17 mouse cellular contexts compared by ENCODE assay signal in genomic region chr14:113469072-113469471, GRCm38 (mm10).
A peak's percentile ranks its signal among the peaks of the same experiment; 100 is the strongest.
DNase-seq lines count a peak whose midpoint lies in the region; ATAC-seq and TF ChIP-seq lines count a peak whose summit lies in the region.
"Had no signal": no experiment of that assay in that cellular context is flagged by ENCODE, and none has a peak within 500 bp of the region (broad histone marks: within the 10 kb centered on the region; RNA-seq: fewer than 3 reads in every experiment).

No protein-coding gene starts in this region.

- H3K9ac ChIP-seq in midbrain, embryonic 12.5 days (replicated peaks), result no peak overlapping the region
- no peak overlapping the region for H3K9ac ChIP-seq in midbrain, embryonic 15.5 days
- no peak overlapping the region for H3K9ac ChIP-seq in forebrain, embryonic 12.5 days
- H3K9ac ChIP-seq: heart, embryonic 12.5 days; liver, embryonic 15.5 days; stomach, embryonic 15.5 days had no signal

- peak; percentile 4 for DNase-seq in embryo, embryonic 11 days
- no peak for DNase-seq in embryo, embryonic 10 days (ENCODE audit: low spot score)
- DNase-seq in layer of hippocampus, adult 9-10 months (ENCODE audit: low spot score), result peak; percentile 12
- no peak for DNase-seq in kidney, adult 2 months
- DNase-seq in lung, postnatal 14 days, result no peak
- DNase-seq: B cell, adult 2 months had no signal

- no peaks in the 10 kb centered on the region for H3K4me1 ChIP-seq in midbrain, embryonic 12.5 days
- no peaks in the 10 kb centered on the region for H3K4me1 ChIP-seq in midbrain, embryonic 15.5 days
- H3K4me1 ChIP-seq in forebrain, embryonic 12.5 days, result no peaks in the 10 kb centered on the region
- no peaks in the 10 kb centered on the region for H3K4me1 ChIP-seq in kidney, adult 2 months (ENCODE audit: control insufficient read depth, insufficient read depth, low read length)
- H3K4me1 ChIP-seq: embryonic facial prominence, embryonic 10.5 days; heart, embryonic 12.5 days; limb, embryonic 10.5 days; liver, embryonic 15.5 days; stomach, embryonic 15.5 days had no signal

- TF ChIP-seq CTCF in kidney, adult 2 months (conservative IDR thresholded peaks at IDR 0.05; ENCODE audit: insufficient read depth, insufficient read length, low read depth, low read length), result no peak

- no peak overlapping the region for H3K4me2 ChIP-seq in midbrain, embryonic 12.5 days (replicated peaks)
- no peak overlapping the region for H3K4me2 ChIP-seq in midbrain, embryonic 15.5 days
- H3K4me2 ChIP-seq in forebrain, embryonic 12.5 days, result no peak overlapping the region
- H3K4me2 ChIP-seq: heart, embryonic 12.5 days; liver, embryonic 15.5 days; stomach, embryonic 15.5 days had no signal

- no peaks in the 10 kb centered on the region for H3K9me3 ChIP-seq in midbrain, embryonic 12.5 days
- H3K9me3 ChIP-seq in midbrain, embryonic 15.5 days, result no peaks in the 10 kb centered on the region
- H3K9me3 ChIP-seq in forebrain, embryonic 12.5 days, result no peaks in the 10 kb centered on the region
- H3K9me3 ChIP-seq: embryonic facial prominence, embryonic 10.5 days; G1E; heart, embryonic 12.5 days; limb, embryonic 10.5 days; liver, embryonic 15.5 days; stomach, embryonic 15.5 days had no signal

- no peak for TF ChIP-seq POLR2A in kidney, adult 2 months (IDR thresholded peaks at IDR 0.05; ENCODE audit: low read depth, low read length)

- ATAC-seq in midbrain, embryonic 12.5 days (ENCODE audit: low FRiP score, low read depth), result peak; percentile 65
- no peak for ATAC-seq in midbrain, embryonic 15.5 days (replicated peaks)
- ATAC-seq in forebrain, embryonic 12.5 days (ENCODE audit: low FRiP score), result peak; percentile 77; the same call in 1 of the 2 replicates

- no peaks in the 10 kb centered on the region for H3K27me3 ChIP-seq in midbrain, embryonic 12.5 days
- H3K27me3 ChIP-seq in midbrain, embryonic 15.5 days (replicated peaks), result no peaks in the 10 kb centered on the region
- H3K27me3 ChIP-seq in forebrain, embryonic 12.5 days, result no peaks in the 10 kb centered on the region
- no peaks in the 10 kb centered on the region for H3K27me3 ChIP-seq in kidney, adult 2 months (replicated peaks; ENCODE audit: control insufficient read depth, insufficient read depth, low read length)
- H3K27me3 ChIP-seq: heart, embryonic 12.5 days; liver, embryonic 15.5 days; stomach, embryonic 15.5 days had no signal

- no peaks in the 10 kb centered on the region for H3K36me3 ChIP-seq in midbrain, embryonic 12.5 days
- H3K36me3 ChIP-seq in midbrain, embryonic 15.5 days (replicated peaks), result no peaks in the 10 kb centered on the region
- no peaks in the 10 kb centered on the region for H3K36me3 ChIP-seq in forebrain, embryonic 12.5 days (replicated peaks)
- H3K36me3 ChIP-seq in kidney, adult 2 months (ENCODE audit: control insufficient read depth, insufficient read depth, low read length), result no peaks in the 10 kb centered on the region
- H3K36me3 ChIP-seq: embryonic facial prominence, embryonic 10.5 days; G1E; heart, embryonic 12.5 days; limb, embryonic 10.5 days; liver, embryonic 15.5 days; stomach, embryonic 15.5 days had no signal

- no peak overlapping the region for H3K4me3 ChIP-seq in midbrain, embryonic 12.5 days
- no peak overlapping the region for H3K4me3 ChIP-seq in midbrain, embryonic 15.5 days
- no peak overlapping the region for H3K4me3 ChIP-seq in forebrain, embryonic 12.5 days (replicated peaks)
- H3K4me3 ChIP-seq in kidney, adult 2 months (ENCODE audit: insufficient read depth, low read depth, low read length), result no peak overlapping the region
- H3K4me3 ChIP-seq: embryonic facial prominence, embryonic 10.5 days; heart, embryonic 12.5 days; limb, embryonic 10.5 days; liver, embryonic 15.5 days; stomach, embryonic 15.5 days had no signal

- H3K27ac ChIP-seq in midbrain, embryonic 12.5 days (replicated peaks), result no peak overlapping the region
- no peak overlapping the region for H3K27ac ChIP-seq in midbrain, embryonic 15.5 days
- no peak overlapping the region for H3K27ac ChIP-seq in forebrain, embryonic 12.5 days
- H3K27ac ChIP-seq in kidney, adult 2 months (ENCODE audit: insufficient read depth, low read depth, low read length), result no peak overlapping the region
- H3K27ac ChIP-seq: embryonic facial prominence, embryonic 10.5 days; kidney, postnatal 0 days; limb, embryonic 10.5 days; liver, embryonic 15.5 days; macrophage; stomach, embryonic 15.5 days had no signal

- 65% methylated on average over 5 of the region's 5 CpGs for WGBS in midbrain, embryonic 12.5 days
- 50% methylated on average over 5 of the region's 5 CpGs for WGBS in midbrain, embryonic 15.5 days
- WGBS in forebrain, embryonic 12.5 days, result 56% methylated on average over 5 of the region's 5 CpGs
- 82% methylated on average over 5 of the region's 5 CpGs for WGBS in kidney, adult 2 months

Comparison
In these comparisons a context has a peak if more than half of its experiments do, and no peak if none do; other contexts are left out.
1. DNase-seq: peak in embryo, embryonic 11 days (single experiment) and layer of hippocampus, adult 9-10 months (single experiment); none in embryo, embryonic 10 days (single experiment), kidney, adult 2 months (single experiment) and lung, postnatal 14 days (single experiment).